Mouse (Mus musculus) liver, embryonic 13.5 days (tissue): ENCODE measurements at regions not wholly inside any gene's neighbourhood (a gene's known extent, or its start where the extent isn't known, plus 50 kb on each side); places are given as distances from the start of the nearest gene placed in this dataset.

Experiments used
- ATAC-seq: fragments of 200-750 bp; cut with Nextera tagmentation; 2 replicates; pipeline ENCODE4 v1.8.0; 2017; ENCODE audit warnings: low read depth, mild to moderate bottlenecking, moderate number of reproducible peaks, moderate library complexity
- DNase-seq: peaks from one replicate; pipeline ENCODE4 v3.0.0; 2022
- H3K27ac ChIP-seq: fragments of 300-500 bp; sonication (generic); 2 replicates; pipeline ENCODE4 v1.5.1; 2015; ENCODE audit warnings: moderate library complexity, mild to moderate bottlenecking, inconsistent platforms
- H3K27me3 ChIP-seq: fragments of 300-500 bp; sonication (generic); 2 replicates; pipeline ENCODE4 v1.6.1; 2015; ENCODE audit warnings: mild to moderate bottlenecking, inconsistent platforms
- H3K36me3 ChIP-seq: fragments of 300-500 bp; sonication (generic); 2 replicates; pipeline ENCODE4 v1.6.1; 2015; ENCODE audit warnings: mild to moderate bottlenecking, inconsistent platforms
- H3K4me1 ChIP-seq: fragments of 300-500 bp; sonication (generic); replicated peaks from 2 replicates; pipeline ENCODE4 v1.6.1; 2015; ENCODE audit warnings: inconsistent platforms
- H3K4me2 ChIP-seq: fragments of 300-500 bp; sonication (generic); 2 replicates; pipeline ENCODE4 v1.6.1; 2015; ENCODE audit warnings: inconsistent platforms, mild to moderate bottlenecking, moderate library complexity
- H3K4me3 ChIP-seq: fragments of 300-500 bp; sonication (generic); replicated peaks from 2 replicates; pipeline ENCODE4 v1.5.1; 2015; ENCODE audit warnings: mild to moderate bottlenecking, inconsistent platforms
- H3K9ac ChIP-seq: fragments of 300-500 bp; sonication (generic); 2 replicates; pipeline ENCODE4 v1.6.1; 2015; ENCODE audit warnings: mild to moderate bottlenecking, inconsistent platforms
- H3K9me3 ChIP-seq: fragments of 300-500 bp; sonication (generic); replicated peaks from 2 replicates; pipeline ENCODE4 v1.6.1; 2016; ENCODE audit warnings: inconsistent platforms
- WGBS: fragments of 180-500 bp; shearing (Covaris S2); methylation state at CpG from one replicate; pipeline ENCODE4 v1.1.7; 2015; ENCODE audit not compliant: insufficient replicate concordance; 5-methylcytosine and 5-hydroxymethylcytosine counted together

GRCm38 (mm10) chr6:148564146-148564545 lies 120.0 kb upstream of the Tmtc1 start:
- no peaks in the 10 kb centered on the region for H3K27me3 ChIP-seq
- H3K27ac ChIP-seq = no peak overlapping the region
- no peak overlapping the region for H3K9ac ChIP-seq
- no peak for ATAC-seq
- H3K36me3 ChIP-seq = no peaks in the 10 kb centered on the region
- no peak overlapping the region for H3K4me2 ChIP-seq
- WGBS = 79% methylated on average over 2 of the region's 2 CpGs
- H3K9me3 ChIP-seq = no peaks in the 10 kb centered on the region
- H3K4me3 ChIP-seq = no peak overlapping the region
- DNase-seq = no peak
- no peaks in the 10 kb centered on the region for H3K4me1 ChIP-seq

- H3K4me1 ChIP-seq = no peaks in the 10 kb centered on the region
- no peak overlapping the region for H3K9ac ChIP-seq
- H3K4me3 ChIP-seq = no peak overlapping the region
- H3K4me2 ChIP-seq = no peak overlapping the region
- no peaks in the 10 kb centered on the region for H3K27me3 ChIP-seq
- H3K9me3 ChIP-seq = no peaks in the 10 kb centered on the region
- WGBS = 38% methylated on average over 2 of the region's 2 CpGs
- ATAC-seq (no peak), DNase-seq (no peak)
- no peak overlapping the region for H3K27ac ChIP-seq
- H3K36me3 ChIP-seq = no peaks in the 10 kb centered on the region
Observed at GRCm38 (mm10) chr6:148562206-148562708, 118.1 kb upstream of the Tmtc1 start.

- Histone ChIP-seq H3K9me3 (no peaks in the 10 kb centered on the region), H3K4me1 (peaks cover 15% of the 10 kb centered on the region; the same call in 1 of the 2 replicates), H3K9ac (no peak overlapping the region), H3K27me3 (no peaks in the 10 kb centered on the region), H3K4me2 (no peak overlapping the region), H3K27ac (no peak overlapping the region), H3K4me3 (no peak overlapping the region), H3K36me3 (no peaks in the 10 kb centered on the region)
- WGBS = 60% methylated on average over 2 of the region's 2 CpGs
- DNase-seq = no peak
- no peak for ATAC-seq
Observed at GRCm38 (mm10) chr6:148556484-148556871, 112.3 kb upstream of the Tmtc1 start.

- H3K36me3 ChIP-seq = no peaks in the 10 kb centered on the region
- no peak overlapping the region for H3K4me3 ChIP-seq
- ATAC-seq = no peak
- WGBS = 70% methylated on average over 5 of the region's 5 CpGs
- no peak overlapping the region for H3K9ac ChIP-seq
- H3K4me1 ChIP-seq = peaks cover 15% of the 10 kb centered on the region; the same call in 1 of the 2 replicates
- no peak overlapping the region for H3K27ac ChIP-seq
- no peak overlapping the region for H3K4me2 ChIP-seq
- no peaks in the 10 kb centered on the region for H3K9me3 ChIP-seq
- no peaks in the 10 kb centered on the region for H3K27me3 ChIP-seq
- no peak for DNase-seq
Observed at GRCm38 (mm10) chr6:148555651-148556483, 111.7 kb upstream of the Tmtc1 start.

GRCm38 (mm10) chr6:148554463-148554862 lies 110.3 kb upstream of the Tmtc1 start:
- Histone ChIP-seq H3K4me3 (no peak overlapping the region), H3K4me1 (peaks cover 15% of the 10 kb centered on the region), H3K36me3 (no peaks in the 10 kb centered on the region), H3K4me2 (no peak overlapping the region), H3K9ac (no peak overlapping the region), H3K9me3 (no peaks in the 10 kb centered on the region), H3K27me3 (no peaks in the 10 kb centered on the region), H3K27ac (no peak overlapping the region)
- WGBS = 58% methylated on average over 3 of the region's 3 CpGs
- ATAC-seq = peak; percentile 84
- no peak for DNase-seq

GRCm38 (mm10) chr6:148553616-148554015 lies 109.4 kb upstream of the Tmtc1 start:
- no peak overlapping the region for H3K27ac ChIP-seq
- no peak overlapping the region for H3K4me3 ChIP-seq

GRCm38 (mm10) chr6:148551097-148551496 lies 106.9 kb upstream of the Tmtc1 start:
- Histone ChIP-seq H3K9me3 (no peaks in the 10 kb centered on the region), H3K4me1 (peaks cover 28% of the 10 kb centered on the region), H3K27ac (no peak overlapping the region), H3K4me2 (no peak overlapping the region), H3K27me3 (0 out of 2 replicates have a peak, but pooled peaks cover 3% of the 10 kb centered on the region), H3K9ac (no peak overlapping the region), H3K36me3 (no peaks in the 10 kb centered on the region), H3K4me3 (no peak overlapping the region)
- no peak for ATAC-seq
- 63% methylated on average over 3 of the region's 3 CpGs for WGBS
- DNase-seq = no peak

More at GRCm38 (mm10) chr6:148553616-148554015, 109.4 kb upstream of the Tmtc1 start:
- Histone ChIP-seq H3K36me3 (no peaks in the 10 kb centered on the region), H3K9me3 (no peaks in the 10 kb centered on the region), H3K27me3 (no peaks in the 10 kb centered on the region), H3K4me2 (no peak overlapping the region), H3K4me1 (peaks cover 21% of the 10 kb centered on the region), H3K9ac (peak overlapping the region; percentile 20; the same call in 1 of the 2 replicates)
- WGBS = 66% methylated on average over 5 of the region's 5 CpGs
- ATAC-seq (no peak), DNase-seq (no peak)

GRCm38 (mm10) chr6:148548138-148548778 lies 104.1 kb upstream of the Tmtc1 start:
- Histone ChIP-seq H3K9ac (no peak overlapping the region), H3K36me3 (no peaks in the 10 kb centered on the region), H3K4me1 (peaks cover 12% of the 10 kb centered on the region), H3K4me2 (no peak overlapping the region), H3K27ac (no peak overlapping the region), H3K9me3 (no peaks in the 10 kb centered on the region), H3K4me3 (no peak overlapping the region), H3K27me3 (0 out of 2 replicates have a peak, but pooled peaks cover 3% of the 10 kb centered on the region)
- no peak for DNase-seq
- ATAC-seq = no peak
- WGBS = 58% methylated on average over 2 of the region's 2 CpGs

GRCm38 (mm10) chr6:148543047-148543446 lies 98.9 kb upstream of the Tmtc1 start:
- DNase-seq = no peak
- H3K36me3 ChIP-seq = no peaks in the 10 kb centered on the region
- WGBS = 73% methylated on average over 3 of the region's 3 CpGs
- no peak for ATAC-seq
- 0 out of 2 replicates have a peak, but pooled peaks cover 3% of the 10 kb centered on the region for H3K27me3 ChIP-seq
- H3K4me2 ChIP-seq = no peak overlapping the region
- no peak overlapping the region for H3K9ac ChIP-seq
- H3K4me1 ChIP-seq = peaks cover under 1% of the 10 kb centered on the region
- H3K4me3 ChIP-seq = no peak overlapping the region
- H3K9me3 ChIP-seq = no peaks in the 10 kb centered on the region
- no peak overlapping the region for H3K27ac ChIP-seq

GRCm38 (mm10) chr6:148541981-148542380 lies 97.8 kb upstream of the Tmtc1 start:
- H3K27me3 ChIP-seq = no peaks in the 10 kb centered on the region
- 85% methylated on average over 2 of the region's 2 CpGs for WGBS
- DNase-seq (no peak), ATAC-seq (no peak)
- H3K36me3 ChIP-seq = no peaks in the 10 kb centered on the region
- H3K27ac ChIP-seq = no peak overlapping the region
- H3K4me3 ChIP-seq = no peak overlapping the region
- no peaks in the 10 kb centered on the region for H3K9me3 ChIP-seq
- H3K4me2 ChIP-seq = no peak overlapping the region
- no peaks in the 10 kb centered on the region for H3K4me1 ChIP-seq
- H3K9ac ChIP-seq = no peak overlapping the region

- Histone ChIP-seq H3K9ac (no peak overlapping the region), H3K27ac (no peak overlapping the region), H3K36me3 (no peaks in the 10 kb centered on the region), H3K27me3 (no peaks in the 10 kb centered on the region), H3K9me3 (no peaks in the 10 kb centered on the region), H3K4me3 (no peak overlapping the region), H3K4me1 (no peaks in the 10 kb centered on the region), H3K4me2 (no peak overlapping the region)
- DNase-seq (no peak), ATAC-seq (no peak)
- WGBS = 59% methylated on average over 4 of the region's 4 CpGs
Observed at GRCm38 (mm10) chr6:148539207-148539960, 95.2 kb upstream of the Tmtc1 start.
